Mouse (Mus musculus) CD8-positive naive resting alpha-beta T cell, adult 2 months (primary cell): Measurements from ENCODE around the gene Mob4.

ENCODE experiments used
- DNase-seq, 2 experiments: peaks; one replicate each; pipeline ENCODE4 v3.0.0; 2022; ENCODE audit warnings: low read depth in 2 of 2, low spot score in 2 of 2

The Mob4 gene

GRCm38 (mm10) chr1:55131424-55132014 is 488 bp downstream of the Mob4 start:
- DNase-seq: no peak

GRCm38 (mm10) chr1:55132308-55132707 is 1.3 kb downstream of the Mob4 start:
- no peak for DNase-seq

- DNase-seq: no peak
These were observed 2.1 kb downstream of the Mob4 start for GRCm38 (mm10) chr1:55133173-55133572.

GRCm38 (mm10) chr1:55134301-55134700 is 3.3 kb downstream of the Mob4 start:
- no peak for DNase-seq

- no peak for DNase-seq
These were observed 4.8 kb downstream of the Mob4 start for GRCm38 (mm10) chr1:55135846-55136245.

GRCm38 (mm10) chr1:55144338-55144737 is 13.3 kb downstream of the Mob4 start:
- DNase-seq: no peak

- no peak for DNase-seq
These were observed 14.5 kb downstream of the Mob4 start for GRCm38 (mm10) chr1:55145556-55145955.

GRCm38 (mm10) chr1:55157329-55157728 is 26.3 kb downstream of the Mob4 start:
- no peak for DNase-seq

- no peak for DNase-seq
These were observed 27.2 kb downstream of the Mob4 start for GRCm38 (mm10) chr1:55158211-55158610.

- no peak for DNase-seq
These were observed 27.8 kb downstream of the Mob4 start for GRCm38 (mm10) chr1:55158821-55159220.

- no peak for DNase-seq
These were observed 29.2 kb downstream of the Mob4 start for GRCm38 (mm10) chr1:55160218-55160617.

- DNase-seq: no peak
These were observed 30.0 kb downstream of the Mob4 start for GRCm38 (mm10) chr1:55160831-55161638.

- DNase-seq: no peak
These were observed 30.9 kb downstream of the Mob4 start for GRCm38 (mm10) chr1:55161895-55162294.

- no peak for DNase-seq
These were observed 31.8 kb downstream of the Mob4 start for GRCm38 (mm10) chr1:55162781-55163180.

GRCm38 (mm10) chr1:55164005-55164404 is 33.0 kb downstream of the Mob4 start:
- DNase-seq: no peak

- no peak for DNase-seq
These were observed 36.5 kb downstream of the Mob4 start for GRCm38 (mm10) chr1:55167560-55167959.

- DNase-seq: no peak
These were observed 37.6 kb downstream of the Mob4 start for GRCm38 (mm10) chr1:55168591-55168990.

- DNase-seq: no peak
These were observed 40.6 kb downstream of the Mob4 start for GRCm38 (mm10) chr1:55171361-55172325.

- DNase-seq: no peak
These were observed 42.9 kb downstream of the Mob4 start for GRCm38 (mm10) chr1:55173720-55174557.

- DNase-seq: no peak
These were observed 43.6 kb downstream of the Mob4 start for GRCm38 (mm10) chr1:55174558-55175034.
